Mouse (Mus musculus): ENCODE data around the gene Rpl14.

DNA sequence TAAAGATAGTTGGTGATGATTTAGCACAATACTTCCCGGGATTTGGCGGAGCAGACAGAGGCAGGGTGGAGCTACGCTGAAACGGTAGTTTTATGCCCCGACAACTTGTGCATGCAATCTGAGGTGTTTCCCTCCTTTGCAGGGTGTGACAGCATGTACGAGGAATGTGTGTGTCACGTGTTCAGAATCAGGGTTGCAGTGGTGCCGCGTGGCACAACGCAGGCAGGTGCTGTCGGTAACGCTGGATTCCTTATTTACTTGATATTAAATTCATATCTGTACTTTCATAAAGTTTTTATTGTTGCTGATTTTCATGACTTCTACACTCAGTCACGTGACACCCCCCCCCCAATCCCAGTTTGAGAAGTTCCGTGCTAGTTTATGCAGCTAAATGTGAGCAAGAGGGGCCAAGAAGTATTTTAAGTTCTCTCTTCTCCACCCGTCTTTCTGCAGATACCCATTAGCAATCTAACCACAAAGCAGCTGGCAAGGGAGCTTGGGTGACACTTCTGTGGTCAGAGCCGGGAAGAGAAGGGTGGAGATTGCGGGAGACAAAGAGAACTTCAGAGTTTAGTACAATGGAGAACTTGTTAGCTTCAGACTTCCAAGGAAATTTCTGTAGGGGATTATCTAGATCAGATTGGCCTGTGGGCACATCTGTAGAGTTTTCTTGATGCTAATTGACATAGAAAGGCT, 42.3 kb upstream of the Rpl14 start:
- TF ChIP-seq GATA1 (IDR thresholded peaks at IDR 0.05; ENCODE audit: borderline replicate concordance, low read length) (no peak), FLI1 (IDR thresholded peaks at IDR 0.05; ENCODE audit: low read length) (no peak)
